Mouse (Mus musculus) hindbrain, embryonic 12.5 days (tissue): ENCODE results near the gene Ogn. TPM values are rescaled to one million over a fixed set of nuclear protein-coding genes. Genes with fewer than 3 reads are reported as not detected.
A peak's percentile ranks its signal among the peaks of the same experiment; 100 is the strongest.

ENCODE experiments used
- ATAC-seq: fragments of 200-750 bp; cut with Nextera tagmentation; 2 replicates; pipeline ENCODE4 v1.8.0; 2017; ENCODE audit warnings: moderate TSS enrichment; ENCODE audit not compliant: low FRiP score
- H3K27ac ChIP-seq: fragments of 300-500 bp; sonication (generic); 2 replicates; pipeline ENCODE4 v1.5.1; 2016; ENCODE audit warnings: mild to moderate bottlenecking
- H3K27me3 ChIP-seq: fragments of 300-500 bp; sonication (generic); 2 replicates; pipeline ENCODE4 v1.6.1; 2016; ENCODE audit warnings: mild to moderate bottlenecking
- H3K36me3 ChIP-seq: fragments of 300-500 bp; sonication (generic); 2 replicates; pipeline ENCODE4 v1.6.1; 2016; ENCODE audit warnings: mild to moderate bottlenecking
- H3K4me1 ChIP-seq: fragments of 300-500 bp; sonication (generic); 2 replicates; pipeline ENCODE4 v1.6.1; 2016
- H3K4me2 ChIP-seq: fragments of 300-500 bp; sonication (generic); replicated peaks from 2 replicates; pipeline ENCODE4 v1.6.1; 2016; ENCODE audit warnings: mild to moderate bottlenecking
- H3K4me3 ChIP-seq: fragments of 300-500 bp; sonication (generic); 2 replicates; pipeline ENCODE4 v1.5.1; 2016; ENCODE audit warnings: mild to moderate bottlenecking
- H3K9ac ChIP-seq: fragments of 300-500 bp; sonication (generic); 2 replicates; pipeline ENCODE4 v1.6.1; 2016; ENCODE audit warnings: mild to moderate bottlenecking, moderate library complexity
- H3K9me3 ChIP-seq: fragments of 300-500 bp; sonication (generic); replicated peaks from 2 replicates; pipeline ENCODE4 v1.6.1; 2016; ENCODE audit warnings: mild to moderate bottlenecking
- WGBS: fragments of 180-500 bp; shearing (Covaris S2); methylation state at CpG from one replicate; pipeline ENCODE4 v1.1.7; 2016; 5-methylcytosine and 5-hydroxymethylcytosine counted together
- polyA plus RNA-seq: library from polyadenylated mRNA; unstranded; fragments of >200 nt; fragmentation: Nextera tagmentation; extraction: Ambion mirVana; gene quantifications from 2 replicates; pipeline ENCODE4 v1.2.1, GENCODE M21; 2016

Gene Ogn
- polyA plus RNA-seq, 1 experiment from 2014 or later = 25.9 TPM

DNA sequence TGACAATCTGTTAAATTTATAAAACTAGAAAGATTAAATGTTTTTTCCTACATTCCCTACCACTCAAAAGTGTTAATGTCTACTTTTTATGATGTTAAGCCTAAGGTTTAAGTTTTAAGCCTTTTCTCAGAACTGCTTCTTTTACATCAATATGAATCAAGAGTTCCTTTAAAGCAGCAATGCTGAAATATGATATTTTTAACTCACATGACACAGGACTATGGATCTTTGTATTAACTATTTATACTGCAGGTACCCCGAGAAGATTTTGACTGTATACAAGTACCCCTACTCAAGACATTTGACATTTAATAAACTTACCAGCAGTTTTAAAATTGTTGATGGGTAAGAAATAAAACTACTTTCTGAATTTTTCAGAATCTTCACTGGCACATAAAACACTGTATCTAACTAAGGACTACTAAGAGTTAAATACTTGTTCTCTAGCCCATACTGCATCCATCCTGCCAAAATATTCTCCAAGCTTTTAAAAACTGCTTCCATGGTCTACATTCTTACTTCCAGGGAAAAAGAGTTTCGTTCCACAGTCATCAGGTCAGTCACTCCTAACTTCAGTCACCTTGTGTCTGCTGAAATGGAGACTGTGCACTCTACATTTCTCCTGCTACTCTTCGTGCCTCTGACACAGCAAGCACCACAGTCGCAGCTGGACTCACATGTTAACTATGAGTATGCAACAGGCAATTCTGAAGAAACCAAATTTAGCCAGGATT lies 910 bp downstream of the Ogn start:
- H3K36me3 ChIP-seq = no peaks in the 10 kb centered on the region
- no peak overlapping the region for H3K4me3 ChIP-seq
- no peaks in the 10 kb centered on the region for H3K4me1 ChIP-seq
- no peak overlapping the region for H3K27ac ChIP-seq
- WGBS = 74% methylated on average over 4 of the region's 4 CpGs
- H3K4me2 ChIP-seq = no peak overlapping the region
- H3K9me3 ChIP-seq = no peaks in the 10 kb centered on the region
- ATAC-seq = no peak
- H3K27me3 ChIP-seq = no peaks in the 10 kb centered on the region
- no peak overlapping the region for H3K9ac ChIP-seq

DNA sequence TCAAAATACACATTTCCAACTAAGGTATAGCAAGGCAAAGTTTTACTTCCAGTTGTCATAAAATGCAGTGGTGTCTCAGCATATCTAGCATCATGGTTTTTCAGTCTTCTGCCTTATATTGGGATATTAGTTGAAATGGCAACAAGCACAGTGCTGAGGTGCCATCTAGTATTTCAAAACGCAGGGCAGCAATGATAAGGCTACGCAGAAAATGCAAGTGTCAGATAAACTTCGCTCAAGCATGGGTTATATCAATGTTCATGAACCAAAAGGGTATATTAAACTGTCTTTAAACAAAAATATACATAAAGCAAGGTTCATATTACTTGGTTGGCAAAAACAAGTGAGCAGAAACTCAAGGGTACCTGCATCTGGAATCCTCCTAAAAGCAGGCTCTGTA lies 9.2 kb downstream of the Ogn start:
- Histone ChIP-seq H3K27ac (no peak overlapping the region), H3K9ac (no peak overlapping the region), H3K36me3 (no peaks in the 10 kb centered on the region), H3K4me1 (no peaks in the 10 kb centered on the region), H3K27me3 (no peaks in the 10 kb centered on the region), H3K4me3 (no peak overlapping the region), H3K9me3 (no peaks in the 10 kb centered on the region), H3K4me2 (no peak overlapping the region)
- 96% methylated on average over 3 of the region's 3 CpGs for WGBS
- no peak for ATAC-seq

DNA sequence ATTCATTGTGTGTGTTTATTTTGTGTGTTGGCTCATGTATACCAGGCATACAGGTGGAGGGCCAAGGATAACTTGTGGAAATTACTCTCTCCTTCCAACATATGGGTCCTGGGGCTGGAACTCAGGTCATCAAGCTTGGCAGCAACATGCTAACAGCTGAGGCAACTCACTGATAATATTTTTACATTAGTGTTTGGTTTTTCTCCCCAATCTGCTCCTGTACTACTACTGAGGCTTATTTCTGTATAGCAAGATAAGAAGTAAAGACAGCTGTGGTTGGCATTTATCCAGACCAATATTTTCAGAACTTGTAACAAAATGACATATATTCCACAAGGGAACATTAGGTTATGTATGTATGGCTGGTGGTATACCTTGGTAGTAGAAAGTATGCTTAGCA lies 10.5 kb downstream of the Ogn start:
- no peak for ATAC-seq
- H3K4me1 ChIP-seq = no peaks in the 10 kb centered on the region
- no peak overlapping the region for H3K9ac ChIP-seq
- H3K36me3 ChIP-seq = no peaks in the 10 kb centered on the region
- no peaks in the 10 kb centered on the region for H3K9me3 ChIP-seq
- H3K4me3 ChIP-seq = no peak overlapping the region
- H3K27me3 ChIP-seq = no peaks in the 10 kb centered on the region
- no peak overlapping the region for H3K4me2 ChIP-seq
- no peak overlapping the region for H3K27ac ChIP-seq

DNA sequence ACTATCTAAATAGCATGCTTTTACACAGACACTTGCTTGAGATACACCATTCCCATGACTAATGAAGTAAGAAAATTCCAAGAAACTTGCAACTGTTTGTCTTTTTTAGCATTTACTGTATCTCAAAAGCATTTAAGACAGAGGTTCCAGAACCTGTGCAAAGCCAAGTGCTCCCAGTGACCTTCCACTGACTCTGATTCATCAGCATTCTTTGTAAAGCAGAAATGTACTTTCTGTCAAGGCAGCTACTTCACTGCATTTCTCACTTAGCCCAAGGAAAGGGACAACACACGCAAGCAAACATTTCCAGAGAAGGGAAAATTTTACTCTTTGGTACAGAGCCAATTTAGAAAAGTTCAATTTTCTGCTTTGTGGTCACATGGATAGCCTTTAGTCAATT lies 15.4 kb downstream of the Ogn start:
- no peaks in the 10 kb centered on the region for H3K27me3 ChIP-seq

DNA sequence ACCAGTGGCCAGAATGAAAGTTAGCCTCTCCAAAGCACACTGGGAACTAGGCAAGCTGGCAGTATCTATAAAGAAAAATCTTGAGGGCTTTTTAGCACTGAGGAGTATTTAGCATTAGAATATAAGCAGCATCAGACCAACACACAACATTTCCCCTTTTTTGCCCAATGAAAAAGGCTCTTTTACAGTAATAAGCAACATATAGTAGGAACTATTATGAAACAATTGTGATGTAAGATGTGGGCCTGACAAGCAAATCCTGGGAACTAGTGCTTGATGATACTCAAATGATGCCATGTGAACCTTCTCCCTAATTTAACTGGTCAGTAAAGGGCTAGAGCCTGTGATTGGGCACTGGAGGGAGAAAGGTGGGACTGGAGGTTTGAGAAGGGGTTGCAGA lies 20.3 kb downstream of the Ogn start:
- no peak overlapping the region for H3K4me2 ChIP-seq
- no peak overlapping the region for H3K27ac ChIP-seq
- H3K4me1 ChIP-seq = no peaks in the 10 kb centered on the region
- no peaks in the 10 kb centered on the region for H3K27me3 ChIP-seq
- no peak overlapping the region for H3K4me3 ChIP-seq
- no peak overlapping the region for H3K9ac ChIP-seq
- H3K9me3 ChIP-seq = no peaks in the 10 kb centered on the region
- no peaks in the 10 kb centered on the region for H3K36me3 ChIP-seq
- no peak for ATAC-seq

More for the DNA sequence above, 15.4 kb downstream of the Ogn start:
- H3K4me1 ChIP-seq = no peaks in the 10 kb centered on the region
- ATAC-seq = no peak
- H3K4me3 ChIP-seq = no peak overlapping the region
- no peaks in the 10 kb centered on the region for H3K9me3 ChIP-seq
- no peak overlapping the region for H3K27ac ChIP-seq
- no peak overlapping the region for H3K9ac ChIP-seq
- no peaks in the 10 kb centered on the region for H3K36me3 ChIP-seq
- no peak overlapping the region for H3K4me2 ChIP-seq
- 88% methylated on average over 1 of the region's 1 CpGs for WGBS

DNA sequence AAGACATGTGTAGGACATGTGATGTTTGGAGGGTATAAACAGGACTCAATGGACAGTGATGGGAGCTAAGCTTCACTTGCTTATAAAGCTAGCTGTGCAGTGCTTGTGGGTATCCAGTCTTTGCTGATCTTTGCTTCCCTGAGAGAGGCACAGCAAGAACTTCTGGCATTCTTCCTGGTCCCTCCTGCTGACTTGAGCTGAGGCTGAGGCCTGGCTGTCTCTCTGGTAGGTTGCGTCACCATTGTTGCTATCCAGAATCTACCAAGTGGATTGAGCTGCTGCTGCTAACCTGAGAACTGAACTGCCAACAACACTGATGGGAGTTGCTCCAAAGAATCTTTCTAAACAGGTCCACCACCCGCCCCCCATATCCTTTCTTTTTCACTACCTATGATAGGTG lies 21.2 kb downstream of the Ogn start:
- no peaks in the 10 kb centered on the region for H3K36me3 ChIP-seq
- 92% methylated on average over 2 of the region's 2 CpGs for WGBS
- H3K9ac ChIP-seq = no peak overlapping the region
- no peak overlapping the region for H3K4me2 ChIP-seq
- no peaks in the 10 kb centered on the region for H3K9me3 ChIP-seq
- no peak for ATAC-seq
- no peak overlapping the region for H3K4me3 ChIP-seq
- H3K27ac ChIP-seq = no peak overlapping the region
- no peaks in the 10 kb centered on the region for H3K27me3 ChIP-seq
- H3K4me1 ChIP-seq = no peaks in the 10 kb centered on the region

DNA sequence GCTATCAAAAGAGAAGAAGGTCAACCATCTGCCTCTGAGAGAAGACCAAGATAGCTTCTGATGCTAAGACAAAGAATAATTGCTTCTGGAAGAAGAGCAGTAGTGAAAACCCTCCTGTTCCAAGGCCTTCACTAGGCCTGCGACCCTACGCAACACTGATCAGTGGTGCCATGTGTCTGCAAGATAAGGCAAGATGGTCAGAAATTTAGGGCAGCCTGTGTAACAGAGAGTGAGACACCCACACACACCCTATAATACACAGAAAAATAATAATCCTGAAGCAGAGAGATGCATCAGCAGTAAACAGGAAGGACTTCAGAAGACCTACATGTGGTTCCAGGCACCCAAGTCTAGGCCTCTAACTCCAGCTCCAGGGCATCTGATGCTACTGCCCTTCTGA lies 32.1 kb downstream of the Ogn start:
- Histone ChIP-seq H3K9me3 (no peaks in the 10 kb centered on the region), H3K4me1 (no peaks in the 10 kb centered on the region), H3K4me2 (no peak overlapping the region), H3K27me3 (no peaks in the 10 kb centered on the region), H3K36me3 (no peaks in the 10 kb centered on the region), H3K4me3 (no peak overlapping the region), H3K27ac (no peak overlapping the region), H3K9ac (no peak overlapping the region)
- 98% methylated on average over 2 of the region's 2 CpGs for WGBS
- no peak for ATAC-seq

DNA sequence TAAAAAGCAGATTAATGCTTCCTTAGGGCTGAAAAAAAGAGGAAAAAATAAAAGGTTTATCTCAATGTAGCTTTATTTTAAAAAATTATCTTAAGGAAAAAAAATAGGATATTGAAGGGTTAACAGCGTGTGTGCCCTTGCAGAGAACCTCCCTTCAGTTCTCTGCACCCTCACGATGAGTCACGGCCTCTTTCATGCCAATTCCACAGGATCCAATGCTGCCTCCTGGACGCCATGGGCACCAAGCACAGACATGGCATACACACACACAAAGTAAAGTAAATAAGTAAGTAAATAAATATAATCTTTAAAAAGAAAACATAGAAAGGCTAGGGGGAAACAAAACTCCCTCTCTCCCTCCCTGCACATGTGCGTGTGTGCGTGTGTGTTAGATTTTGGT lies 34.8 kb downstream of the Ogn start:
- Histone ChIP-seq H3K9me3 (no peaks in the 10 kb centered on the region), H3K27me3 (no peaks in the 10 kb centered on the region), H3K36me3 (no peaks in the 10 kb centered on the region), H3K9ac (no peak overlapping the region), H3K4me3 (no peak overlapping the region), H3K4me1 (no peaks in the 10 kb centered on the region), H3K4me2 (no peak overlapping the region), H3K27ac (no peak overlapping the region)
- 85% methylated on average over 6 of the region's 6 CpGs for WGBS
- ATAC-seq = no peak

DNA sequence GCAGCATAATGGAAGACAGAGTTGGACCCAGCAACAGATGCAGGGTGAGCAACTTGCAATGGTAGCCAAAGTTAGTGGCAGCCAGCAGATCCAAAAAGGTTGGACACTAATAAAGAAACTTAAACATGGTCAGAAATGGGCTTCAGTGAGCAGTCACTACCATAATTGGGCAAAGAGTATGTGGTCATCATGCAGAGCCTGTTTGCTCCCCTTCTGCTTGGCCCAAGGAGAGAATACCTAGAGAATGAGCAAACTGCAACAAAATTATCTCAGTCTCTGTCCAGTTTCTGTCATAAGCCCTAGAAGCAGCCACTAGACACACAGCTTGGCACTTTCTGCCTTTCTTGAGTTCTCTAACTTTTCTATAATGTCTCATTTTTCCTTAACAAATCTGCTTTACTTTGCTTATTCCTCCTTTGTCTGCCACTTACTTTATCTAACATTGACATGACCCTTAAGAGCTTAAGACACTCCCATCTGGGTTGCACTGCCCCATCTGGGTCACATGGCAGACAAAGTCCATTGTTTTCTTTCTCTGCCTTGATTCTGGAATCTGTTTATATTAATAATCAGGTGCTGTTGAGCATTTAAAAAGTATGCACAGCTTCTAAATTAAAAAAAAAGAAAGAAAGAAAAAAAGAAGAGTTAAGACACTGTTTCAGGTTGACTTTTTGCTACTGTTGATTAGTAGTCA lies 36.0 kb downstream of the Ogn start:
- Histone ChIP-seq H3K36me3 (no peaks in the 10 kb centered on the region), H3K9ac (no peak overlapping the region), H3K27ac (no peak overlapping the region), H3K9me3 (no peaks in the 10 kb centered on the region), H3K4me2 (no peak overlapping the region), H3K4me3 (no peak overlapping the region), H3K27me3 (no peaks in the 10 kb centered on the region), H3K4me1 (no peaks in the 10 kb centered on the region)
- no peak for ATAC-seq

DNA sequence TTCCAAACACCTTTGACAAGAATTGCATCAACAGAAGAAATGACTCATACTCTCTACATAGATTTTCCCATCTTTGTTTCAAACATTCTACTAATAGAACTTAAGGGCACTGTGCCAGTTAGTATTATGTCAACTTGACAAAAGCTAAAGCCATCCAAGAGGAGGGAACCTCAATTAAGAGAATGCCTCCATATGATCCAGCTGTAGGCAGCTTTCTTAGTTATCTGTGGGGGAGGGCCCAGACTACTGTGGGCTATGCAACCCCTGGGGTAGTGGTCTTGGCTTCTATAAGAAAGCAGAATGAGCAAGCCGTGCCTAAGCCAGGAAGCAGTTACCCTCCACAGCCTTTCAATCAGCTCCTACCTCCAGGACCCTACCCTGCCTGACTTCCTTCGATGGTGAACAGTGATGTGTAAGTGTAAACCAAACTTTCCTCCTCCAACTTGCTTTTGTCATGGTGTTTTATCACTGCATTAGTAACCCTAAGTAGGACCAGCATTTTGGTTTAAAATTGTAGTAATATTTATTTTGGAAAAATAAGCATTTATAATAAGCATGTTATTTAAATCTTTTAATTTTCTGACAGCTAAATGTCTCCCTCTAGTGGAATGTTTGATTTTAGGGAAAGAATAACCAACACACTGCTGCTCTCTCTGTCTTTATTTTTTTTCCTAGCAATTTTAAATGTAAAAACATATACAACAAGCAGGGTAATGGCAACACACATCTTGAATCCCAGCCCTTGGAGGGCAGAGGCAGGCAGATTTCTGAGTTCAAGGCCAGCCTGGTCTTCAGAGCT lies 37.1 kb downstream of the Ogn start:
- Histone ChIP-seq H3K4me3 (no peak overlapping the region), H3K36me3 (no peaks in the 10 kb centered on the region), H3K9ac (no peak overlapping the region), H3K4me2 (no peak overlapping the region), H3K9me3 (no peaks in the 10 kb centered on the region), H3K4me1 (no peaks in the 10 kb centered on the region), H3K27me3 (no peaks in the 10 kb centered on the region), H3K27ac (no peak overlapping the region)
- WGBS = 86% methylated on average over 2 of the region's 2 CpGs
- ATAC-seq = no peak

DNA sequence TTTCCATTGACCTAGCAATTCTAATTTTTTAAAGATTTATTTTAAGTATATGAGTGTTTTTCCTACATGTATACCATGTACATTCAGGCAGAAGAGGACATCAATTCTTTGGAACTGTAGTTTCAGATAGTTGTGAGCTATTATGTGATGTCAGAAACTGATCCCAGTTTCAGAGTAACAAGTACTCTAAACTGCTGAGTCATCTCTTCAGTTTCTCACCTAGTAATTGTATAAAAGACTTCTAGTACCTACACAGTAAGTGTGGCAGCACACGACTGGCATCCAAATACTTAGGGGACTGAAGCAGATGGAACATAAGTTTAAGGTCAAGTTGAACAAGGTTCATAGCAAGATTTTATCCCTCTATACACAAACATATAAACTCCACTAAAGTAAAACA lies 38.2 kb downstream of the Ogn start:
- no peak overlapping the region for H3K4me3 ChIP-seq
- no peak for ATAC-seq
- no peaks in the 10 kb centered on the region for H3K4me1 ChIP-seq
- H3K9me3 ChIP-seq = no peaks in the 10 kb centered on the region
- no peaks in the 10 kb centered on the region for H3K36me3 ChIP-seq
- no peak overlapping the region for H3K4me2 ChIP-seq
- H3K9ac ChIP-seq = no peak overlapping the region
- WGBS = 92% methylated on average over 1 of the region's 1 CpGs
- H3K27me3 ChIP-seq = no peaks in the 10 kb centered on the region
- no peak overlapping the region for H3K27ac ChIP-seq

DNA sequence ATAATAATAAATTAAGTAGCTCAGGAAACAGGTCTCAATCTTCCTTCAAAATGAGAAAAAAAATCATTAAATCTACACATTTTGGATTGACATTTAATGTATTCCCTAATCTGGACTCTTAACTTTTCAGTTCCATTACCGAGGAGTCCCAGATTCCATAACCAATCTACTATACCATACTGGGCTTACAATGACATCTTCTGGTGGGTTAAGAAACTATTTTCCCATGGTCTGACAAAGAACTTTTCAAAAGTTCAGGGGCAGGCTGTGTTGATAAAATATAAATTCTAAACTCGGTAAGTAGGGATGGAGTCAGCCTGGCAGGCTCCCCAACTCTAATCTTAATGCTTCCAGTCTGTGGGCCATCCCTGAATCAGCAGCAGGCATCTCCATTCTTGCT lies 43.3 kb downstream of the Ogn start:
- WGBS = 47% methylated on average over 2 of the region's 2 CpGs
- ATAC-seq = no peak
- Histone ChIP-seq H3K4me3 (no peak overlapping the region), H3K4me2 (peak overlapping the region; percentile 81), H3K27ac (no peak overlapping the region), H3K36me3 (no peaks in the 10 kb centered on the region), H3K9ac (no peak overlapping the region), H3K9me3 (no peaks in the 10 kb centered on the region), H3K4me1 (peaks cover 19% of the 10 kb centered on the region), H3K27me3 (no peaks in the 10 kb centered on the region)
